Mouse (Mus musculus) macrophage (primary cell): ENCODE measurements around the gene Gm609. TPM values are rescaled to one million over a fixed set of nuclear protein-coding genes. Genes with fewer than 3 reads are reported as not detected.

Experiments used
- H3K27ac ChIP-seq: fragments of 350-480 bp; formaldehyde crosslinking; 2 replicates; pipeline ENCODE4 v1.9.0; 2021
- H3K36me3 ChIP-seq: fragments of 350-480 bp; formaldehyde crosslinking; 2 replicates; pipeline ENCODE4 v1.9.0; 2021; ENCODE audit errors: inconsistent target
- H3K4me3 ChIP-seq: fragments of 350-480 bp; formaldehyde crosslinking; 2 replicates; pipeline ENCODE4 v1.9.0; 2021; ENCODE audit errors: inconsistent target
- H3K79me2 ChIP-seq: fragments of 350-480 bp; formaldehyde crosslinking; 2 replicates; pipeline ENCODE4 v1.9.0; 2021; ENCODE audit errors: inconsistent target
- WGBS: methylation state at CpG from one replicate; pipeline ENCODE4 v1.1.7; 2026; ENCODE audit warnings: inconsistent platforms; ENCODE audit not compliant: missing documents; 5-methylcytosine and 5-hydroxymethylcytosine counted together
- polyA plus RNA-seq: library from polyadenylated mRNA; stranded (reverse); fragments of 250-400 nt; gene quantifications from 3 replicates; pipeline ENCODE4 v1.2.4, GENCODE M21; 2018; ENCODE audit warnings: inconsistent platforms

The Gm609 gene
- polyA plus RNA-seq, 1 experiment from 2014 or later, result not detected

GRCm38 (mm10) chr16:45407645-45408400 is 84.9 kb downstream of the Gm609 start:
- Histone ChIP-seq H3K4me3 (peak overlapping the region; percentile 15; the same call in 1 of the 2 replicates), H3K27ac (no peak overlapping the region), H3K79me2 (no peaks in the 10 kb centered on the region), H3K36me3 (no peaks in the 10 kb centered on the region)
- 39% methylated on average over 9 of the region's 9 CpGs for WGBS

- H3K79me2 ChIP-seq, result no peaks in the 10 kb centered on the region
- H3K4me3 ChIP-seq, result no peak overlapping the region
- H3K36me3 ChIP-seq, result no peaks in the 10 kb centered on the region
- WGBS, result 97% methylated on average over 4 of the region's 5 CpGs
- H3K27ac ChIP-seq, result no peak overlapping the region
These were observed 85.7 kb downstream of the Gm609 start for GRCm38 (mm10) chr16:45407091-45407490.

GRCm38 (mm10) chr16:45402951-45403350 is 89.8 kb downstream of the Gm609 start:
- Histone ChIP-seq H3K36me3 (no peaks in the 10 kb centered on the region), H3K79me2 (no peaks in the 10 kb centered on the region), H3K27ac (no peak overlapping the region), H3K4me3 (no peak overlapping the region)
- WGBS, result 88% methylated on average over 2 of the region's 2 CpGs

GRCm38 (mm10) chr16:45402036-45402435 is 90.7 kb downstream of the Gm609 start:
- H3K79me2 ChIP-seq, result no peaks in the 10 kb centered on the region
- 100% methylated on average over 1 of the region's 1 CpGs for WGBS
- H3K36me3 ChIP-seq, result no peaks in the 10 kb centered on the region
- H3K27ac ChIP-seq, result no peak overlapping the region
- no peak overlapping the region for H3K4me3 ChIP-seq

- H3K79me2 ChIP-seq, result no peaks in the 10 kb centered on the region
- no peak overlapping the region for H3K27ac ChIP-seq
- H3K4me3 ChIP-seq, result no peak overlapping the region
- H3K36me3 ChIP-seq, result no peaks in the 10 kb centered on the region
- WGBS, result 90% methylated on average over 9 of the region's 9 CpGs
These were observed 92.7 kb downstream of the Gm609 start for GRCm38 (mm10) chr16:45399947-45400555.

- Histone ChIP-seq H3K36me3 (no peaks in the 10 kb centered on the region), H3K27ac (no peak overlapping the region)
- WGBS, result 100% methylated on average over 3 of the region's 3 CpGs
These were observed 93.4 kb downstream of the Gm609 start for GRCm38 (mm10) chr16:45399411-45399810.

GRCm38 (mm10) chr16:45397440-45397839 is 95.3 kb downstream of the Gm609 start:
- H3K79me2 ChIP-seq, result no peaks in the 10 kb centered on the region
- no peak overlapping the region for H3K4me3 ChIP-seq
- no peaks in the 10 kb centered on the region for H3K36me3 ChIP-seq
- H3K27ac ChIP-seq, result no peak overlapping the region
- 84% methylated on average over 2 of the region's 2 CpGs for WGBS

More at GRCm38 (mm10) chr16:45399411-45399810, 93.4 kb downstream of the Gm609 start:
- Histone ChIP-seq H3K4me3 (no peak overlapping the region), H3K79me2 (no peaks in the 10 kb centered on the region)

GRCm38 (mm10) chr16:45392246-45392645 is 100.5 kb downstream of the Gm609 start:
- no peaks in the 10 kb centered on the region for H3K36me3 ChIP-seq
- 95% methylated on average over 6 of the region's 6 CpGs for WGBS
- H3K4me3 ChIP-seq, result no peak overlapping the region
- no peaks in the 10 kb centered on the region for H3K79me2 ChIP-seq
- no peak overlapping the region for H3K27ac ChIP-seq

GRCm38 (mm10) chr16:45391680-45392079 is 101.1 kb downstream of the Gm609 start:
- Histone ChIP-seq H3K36me3 (no peaks in the 10 kb centered on the region), H3K27ac (no peak overlapping the region), H3K79me2 (no peaks in the 10 kb centered on the region), H3K4me3 (no peak overlapping the region)
- whole genome bisulfite sequencing, result 89% methylated on average over 3 of the region's 3 CpGs

- no peak overlapping the region for H3K27ac ChIP-seq
- H3K4me3 ChIP-seq, result no peak overlapping the region
- WGBS, result 87% methylated on average over 4 of the region's 5 CpGs
- no peaks in the 10 kb centered on the region for H3K36me3 ChIP-seq
- no peaks in the 10 kb centered on the region for H3K79me2 ChIP-seq
These were observed 102.3 kb downstream of the Gm609 start for GRCm38 (mm10) chr16:45390286-45390956.

GRCm38 (mm10) chr16:45389833-45390232 is 102.9 kb downstream of the Gm609 start:
- H3K79me2 ChIP-seq, result no peaks in the 10 kb centered on the region
- H3K36me3 ChIP-seq, result no peaks in the 10 kb centered on the region
- H3K4me3 ChIP-seq, result no peak overlapping the region
- H3K27ac ChIP-seq, result no peak overlapping the region
- WGBS, result 0% methylated on average over 2 of the region's 2 CpGs

GRCm38 (mm10) chr16:45389041-45389440 is 103.7 kb downstream of the Gm609 start:
- H3K36me3 ChIP-seq, result no peaks in the 10 kb centered on the region
- whole genome bisulfite sequencing, result 87% methylated on average over 2 of the region's 2 CpGs
- no peaks in the 10 kb centered on the region for H3K79me2 ChIP-seq
- no peak overlapping the region for H3K27ac ChIP-seq
- H3K4me3 ChIP-seq, result no peak overlapping the region

- Histone ChIP-seq H3K27ac (no peak overlapping the region), H3K79me2 (no peaks in the 10 kb centered on the region), H3K4me3 (no peak overlapping the region), H3K36me3 (no peaks in the 10 kb centered on the region)
- WGBS, result 98% methylated on average over 3 of the region's 3 CpGs
These were observed 111.0 kb downstream of the Gm609 start for GRCm38 (mm10) chr16:45381811-45382210.

GRCm38 (mm10) chr16:45378959-45379358 is 113.8 kb downstream of the Gm609 start:
- WGBS, result 93% methylated on average over 3 of the region's 3 CpGs
- no peaks in the 10 kb centered on the region for H3K36me3 ChIP-seq
- no peak overlapping the region for H3K27ac ChIP-seq
- no peak overlapping the region for H3K4me3 ChIP-seq
- no peaks in the 10 kb centered on the region for H3K79me2 ChIP-seq
